8 mouse cellular contexts compared by ENCODE assay signal in genomic region chr4:106837425-106837824, GRCm38 (mm10). TPM values are rescaled to one million over a fixed set of nuclear protein-coding genes. Genes with fewer than 3 reads are reported as not detected.
DNase-seq lines count a peak whose midpoint lies in the region; ATAC-seq and TF ChIP-seq lines count a peak whose summit lies in the region.

No protein-coding gene starts in this region.

- no peaks in the 10 kb centered on the region for H3K9me3 ChIP-seq in lung, embryonic 15.5 days
- H3K9me3 ChIP-seq in forebrain, embryonic 13.5 days (replicated peaks): no peaks in the 10 kb centered on the region
- H3K9me3 ChIP-seq in intestine, postnatal 0 days (ENCODE audit: control insufficient read depth): no peaks in the 10 kb centered on the region
- H3K9me3 ChIP-seq in neural tube, embryonic 12.5 days: no peaks in the 10 kb centered on the region

- TF ChIP-seq CTCF in intestine, postnatal 0 days (IDR thresholded peaks at IDR 0.05; ENCODE audit: low read depth): no peak

- H3K27ac ChIP-seq in lung, embryonic 15.5 days: 0 out of 2 replicates have a peak overlapping the region, but pooled peaks have one; percentile 4
- H3K27ac ChIP-seq in forebrain, embryonic 13.5 days: peak overlapping the region; percentile 99
- no peak overlapping the region for H3K27ac ChIP-seq in intestine, postnatal 0 days (ENCODE audit: low read depth, low read length)
- peak overlapping the region; percentile 96; the same call in 1 of the 2 replicates for H3K27ac ChIP-seq in neural tube, embryonic 12.5 days

- H3K4me2 ChIP-seq in lung, embryonic 15.5 days: peak overlapping the region; percentile 97
- peak overlapping the region; percentile 100 for H3K4me2 ChIP-seq in forebrain, embryonic 13.5 days
- H3K4me2 ChIP-seq in intestine, postnatal 0 days (replicated peaks; ENCODE audit: low read depth): peak overlapping the region; percentile 62
- H3K4me2 ChIP-seq in neural tube, embryonic 12.5 days (replicated peaks): peak overlapping the region; percentile 98

- H3K27me3 ChIP-seq in lung, embryonic 15.5 days: no peaks in the 10 kb centered on the region
- peaks cover 12% of the 10 kb centered on the region for H3K27me3 ChIP-seq in forebrain, embryonic 13.5 days
- no peaks in the 10 kb centered on the region for H3K27me3 ChIP-seq in intestine, postnatal 0 days (replicated peaks; ENCODE audit: control insufficient read depth, insufficient read depth, low read length)
- no peaks in the 10 kb centered on the region for H3K27me3 ChIP-seq in neural tube, embryonic 12.5 days (replicated peaks)

- peak overlapping the region; percentile 20; the same call in 1 of the 2 replicates for H3K9ac ChIP-seq in lung, embryonic 15.5 days
- peak overlapping the region; percentile 55; the same call in 1 of the 2 replicates for H3K9ac ChIP-seq in forebrain, embryonic 13.5 days
- H3K9ac ChIP-seq in intestine, postnatal 0 days (ENCODE audit: low read depth, low read length): no peak overlapping the region
- H3K9ac ChIP-seq in neural tube, embryonic 12.5 days: peak overlapping the region; percentile 44; the same call in 1 of the 2 replicates

- peak overlapping the region; percentile 23 for H3K4me3 ChIP-seq in lung, embryonic 15.5 days
- H3K4me3 ChIP-seq in forebrain, embryonic 13.5 days: peak overlapping the region; percentile 23
- H3K4me3 ChIP-seq in intestine, postnatal 0 days (ENCODE audit: low read depth, low read length): no peak overlapping the region
- no peak overlapping the region for H3K4me3 ChIP-seq in neural tube, embryonic 12.5 days

- DNase-seq in lung, postnatal 14 days: no peak
- no peak for DNase-seq in frontal cortex, postnatal 10 days (ENCODE audit: low spot score in 2 of 2)
- no peak for DNase-seq in kidney, postnatal 10 days
- DNase-seq in kidney, postnatal 36 days: no peak

- no peaks in the 10 kb centered on the region for H3K36me3 ChIP-seq in lung, embryonic 15.5 days
- H3K36me3 ChIP-seq in forebrain, embryonic 13.5 days (ENCODE audit: poor library complexity, severe bottlenecking): no peaks in the 10 kb centered on the region
- no peaks in the 10 kb centered on the region for H3K36me3 ChIP-seq in intestine, postnatal 0 days (ENCODE audit: control insufficient read depth, insufficient read depth)
- H3K36me3 ChIP-seq in neural tube, embryonic 12.5 days: no peaks in the 10 kb centered on the region

- 10% methylated on average over 9 of the region's 9 CpGs for WGBS in lung, embryonic 15.5 days
- WGBS in forebrain, embryonic 13.5 days: 8% methylated on average over 9 of the region's 9 CpGs
- 16% methylated on average over 9 of the region's 9 CpGs for WGBS in intestine, postnatal 0 days
- WGBS in neural tube, embryonic 12.5 days: 5% methylated on average over 9 of the region's 9 CpGs

- ATAC-seq in lung, embryonic 15.5 days (ENCODE audit: borderline replicate concordance, extremely low read depth, low FRiP score, low TSS enrichment): no peak
- no peak for ATAC-seq in forebrain, embryonic 13.5 days
- ATAC-seq in intestine, postnatal 0 days: no peak
- ATAC-seq in neural tube, embryonic 12.5 days (ENCODE audit: low FRiP score, low read depth): no peak

- peaks cover 41% of the 10 kb centered on the region for H3K4me1 ChIP-seq in lung, embryonic 15.5 days
- H3K4me1 ChIP-seq in forebrain, embryonic 13.5 days: peaks cover 58% of the 10 kb centered on the region
- H3K4me1 ChIP-seq in intestine, postnatal 0 days (replicated peaks; ENCODE audit: control insufficient read depth, insufficient read depth, low read length): 0 out of 2 replicates have a peak, but pooled peaks cover 9% of the 10 kb centered on the region
- H3K4me1 ChIP-seq in neural tube, embryonic 12.5 days: peaks cover 50% of the 10 kb centered on the region

RNA-seq across cellular contexts. Expression of gene Acot11, which starts 32.6 kb away (rescaled TPM):
- 1.4 TPM in 2 replicates for polyA plus RNA-seq in lung, embryonic 15.5 days (2015; fragmentation: Nextera tagmentation; extraction: Ambion mirVana)
- polyA plus RNA-seq in forebrain, embryonic 13.5 days (2015; fragmentation: Nextera tagmentation; extraction: Ambion mirVana): 0.63 and 0.94 TPM in 2 replicates
- 7.8 and 7.9 TPM in 2 replicates for polyA plus RNA-seq in intestine, postnatal 0 days (2015; fragmentation: Nextera tagmentation; extraction: Ambion mirVana)
- polyA plus RNA-seq in neural tube, embryonic 12.5 days (2016; fragmentation: Nextera tagmentation; extraction: Ambion mirVana): 1.5 TPM in 2 replicates

Comparison
In these comparisons a context has a peak if more than half of its experiments do, and no peak if none do; other contexts are left out.
1. H3K4me3 ChIP-seq: peak in lung, embryonic 15.5 days (single experiment) and forebrain, embryonic 13.5 days (single experiment); none in intestine, postnatal 0 days (single experiment) and neural tube, embryonic 12.5 days (single experiment).
2. Peak in every context shown above with its lines, with median percentiles within 50 percentile points of each other: H3K4me2 ChIP-seq.